Mouse (Mus musculus) heart, adult 2 months (tissue): ENCODE measurements around the gene Ube2cbp.
A peak's percentile ranks its signal among the peaks of the same experiment; 100 is the strongest.

Experiments
- CTCF ChIP-seq: fragments of 200-600 bp; IDR thresholded peaks from 2 replicates; pipeline ENCODE4 v1.8.1; 2022; ENCODE audit warnings: antibody characterized with exemption, mild to moderate bottlenecking, moderate library complexity
- EP300 ChIP-seq: fragments of 200-500 bp; IDR thresholded peaks from 2 replicates; pipeline ENCODE4 v1.6.1; 2011; ENCODE audit warnings: low read depth, low read length, control low read depth; ENCODE audit not compliant: insufficient read depth
- POLR2A ChIP-seq: fragments of 200-500 bp; IDR thresholded peaks from 2 replicates; pipeline ENCODE4 v1.6.1; 2011; ENCODE audit warnings: mild to moderate bottlenecking, low read depth, low read length, control low read depth; ENCODE audit not compliant: insufficient read depth

- TF ChIP-seq CTCF, result peak; percentile 100
- no peak for TF ChIP-seq POLR2A
- TF ChIP-seq EP300, result 0 out of 2 replicates have a peak, but pooled peaks have one; percentile 55
Observed at GRCm38 (mm10) chr9:86449581-86449980, 15.2 kb downstream of the Ube2cbp start.
